Mouse (Mus musculus) heart, postnatal 14 days (tissue): ENCODE data around the gene Ppp1r18. TPM values are rescaled to one million over a fixed set of nuclear protein-coding genes. Genes with fewer than 3 reads are reported as not detected.

Experiments
- DNase-seq, 2 experiments: peaks; one replicate each; pipeline ENCODE4 v3.0.0; 2021 to 2022
- intact Hi-C: fragments of 180-260 bp; cut with DNase I; formaldehyde crosslinking; loops from one replicate; pipeline ENCODE4 v1.15.1; 2025
- total RNA-seq, 2 experiments: library from RNA; stranded (reverse); gene quantifications; 2 replicates each; pipeline ENCODE4 v1.2.3; 2021

Ppp1r18 gene
- total RNA-seq, 2 experiments from 2014 or later, result 21.1 to 25.0 TPM

DNA sequence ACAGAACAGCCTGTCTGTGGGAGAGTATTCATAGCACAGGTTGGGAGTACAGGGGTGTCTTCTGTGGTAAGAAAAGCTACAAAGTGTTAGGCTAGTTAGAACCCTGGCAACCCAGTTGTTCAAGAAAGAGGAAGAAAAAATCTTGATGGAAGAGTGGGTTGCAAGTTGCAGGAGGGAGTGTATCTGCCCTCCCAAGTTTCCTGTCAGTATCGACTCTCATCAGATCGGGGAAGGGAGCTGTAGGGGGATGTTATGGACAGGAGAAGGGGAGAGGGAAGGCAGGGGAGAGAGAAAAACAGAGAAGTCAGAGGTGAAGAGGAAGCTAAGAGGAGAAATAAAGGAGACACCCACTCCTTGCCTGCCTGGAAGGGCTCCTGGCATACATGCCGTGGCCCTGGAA lies 35.2 kb downstream of the Ppp1r18 start:
- intact Hi-C loops, result no loop called here
- DNase-seq, result no peak

- DNase-seq, result peak; percentile 47 to 74
- intact Hi-C loops, result no loop called here
Measured at GRCm38 (mm10) chr17:35903343-35903991, 38.1 kb downstream of the Ppp1r18 start.

- intact Hi-C loops, result no loop called here
- DNase-seq, result no peak
Measured at GRCm38 (mm10) chr17:35903992-35904355, 38.6 kb downstream of the Ppp1r18 start.

- DNase-seq, result no peak
- intact Hi-C loops, result no loop called here
Measured at GRCm38 (mm10) chr17:35905587-35905986, 40.2 kb downstream of the Ppp1r18 start.

- intact Hi-C loops, result no loop called here
- DNase-seq, result no peak
Measured at GRCm38 (mm10) chr17:35907609-35908008, 42.2 kb downstream of the Ppp1r18 start.

DNA sequence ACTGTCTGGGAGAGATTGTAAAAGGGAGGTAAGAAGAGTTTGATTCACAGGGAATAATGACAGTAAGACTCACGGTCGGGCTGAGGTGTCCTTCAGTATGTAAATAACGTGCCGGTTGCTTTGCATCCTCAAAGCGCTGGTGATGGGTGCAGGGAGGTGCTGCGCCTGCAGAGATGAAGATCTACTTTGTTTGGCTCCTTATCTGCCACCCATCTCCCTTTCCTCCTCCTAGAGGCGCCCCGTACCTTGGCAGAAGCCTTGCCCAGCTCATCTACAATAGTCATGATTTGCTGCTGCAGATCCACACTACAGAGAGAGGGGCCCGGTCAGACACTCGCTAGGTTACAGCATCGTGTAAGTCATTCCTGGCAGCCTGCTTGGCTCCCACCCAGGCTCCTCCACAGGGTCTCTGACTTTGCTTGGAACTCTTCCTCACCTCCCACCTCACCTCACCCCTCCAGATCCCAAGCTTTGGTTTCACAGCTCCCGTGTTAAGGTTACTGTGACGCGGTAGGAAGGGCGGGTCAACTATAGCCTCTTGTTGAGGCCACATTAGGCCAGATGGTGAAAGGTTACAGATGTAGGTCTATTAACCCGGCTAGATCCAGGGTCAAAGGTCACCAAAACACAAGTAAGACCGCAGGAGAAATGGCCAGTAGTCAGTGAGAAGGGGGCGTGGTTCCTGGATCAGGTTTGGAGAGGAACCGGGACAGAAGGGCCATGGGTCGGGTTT lies 44.0 kb downstream of the Ppp1r18 start:
- no peak for DNase-seq
- intact Hi-C loops, result no loop called here

DNA sequence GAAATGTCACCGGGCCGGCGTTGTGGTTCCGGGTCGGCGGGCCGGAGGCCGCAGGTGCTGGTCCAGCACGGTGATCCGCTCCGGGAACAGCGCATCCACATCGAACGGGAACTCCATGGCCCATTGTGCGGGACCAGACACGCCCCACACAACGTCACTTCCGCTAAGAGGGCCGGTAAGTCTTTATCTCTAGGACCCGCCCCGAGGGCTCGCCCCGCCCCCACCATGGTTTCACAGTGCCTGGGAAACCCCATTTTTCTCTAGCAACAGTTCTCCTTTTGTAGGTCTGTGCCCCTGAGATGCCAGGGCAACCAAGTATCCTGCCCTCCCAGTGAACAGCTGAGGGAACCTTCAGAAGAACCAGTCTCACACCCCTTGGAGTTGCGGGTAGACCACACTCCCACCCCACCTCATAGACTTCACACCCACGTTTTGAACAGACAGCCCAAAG lies 44.6 kb downstream of the Ppp1r18 start, which contains the start of gene Atat1:
Gene Atat1, minus strand, starts transcription at position 157 of the 451 bp plus-strand sequence.
- DNase-seq, result peak; percentile 93 to 97
- intact Hi-C loops, result loop anchor here (5.0 kb wide), 1 partner anchor 33 kb away; the partner anchor contains the start of gene Dhx16

- intact Hi-C loops, result loop anchor here (5.0 kb wide), 1 partner anchor 38 kb away; the partner anchor contains the start of gene Dhx16
- DNase-seq, result no peak
Measured at GRCm38 (mm10) chr17:35914975-35915374, 49.6 kb downstream of the Ppp1r18 start.

DNA sequence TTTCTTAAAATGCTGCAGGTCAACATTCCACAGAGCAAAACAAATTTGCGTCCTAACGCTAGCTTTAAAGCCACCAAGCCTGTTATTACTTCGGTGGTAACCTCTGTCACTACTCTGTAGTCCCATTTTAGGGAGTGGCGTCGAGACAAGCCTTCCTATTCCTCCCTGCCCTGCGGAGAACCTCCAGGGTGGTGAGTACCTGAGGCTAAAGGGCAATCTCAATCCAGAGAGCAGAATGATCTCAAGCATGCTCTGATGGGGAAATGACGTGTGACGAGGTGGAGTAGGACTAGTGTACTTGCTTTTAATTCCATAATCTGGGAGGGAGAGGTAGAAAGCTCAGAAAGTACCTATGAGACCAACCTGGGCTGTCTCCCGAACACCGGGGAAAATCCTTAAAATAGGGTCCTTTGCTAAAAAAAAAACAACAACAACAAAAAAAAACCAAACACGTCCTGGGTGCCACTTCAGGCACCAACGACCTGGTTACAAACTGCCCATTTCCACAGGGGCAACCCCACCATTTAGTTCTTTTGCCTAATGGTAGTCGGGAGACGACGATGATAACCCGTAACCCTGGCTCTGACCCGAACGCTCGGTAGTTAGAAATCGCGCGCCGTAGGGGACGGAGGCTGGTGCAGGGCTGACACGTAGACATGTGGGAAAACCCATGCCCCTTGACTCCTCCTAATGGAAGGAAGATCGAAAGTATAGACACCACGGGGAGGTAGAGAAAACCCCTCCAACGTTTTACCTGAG lies 50.3 kb downstream of the Ppp1r18 start:
- intact Hi-C loops, result no loop called here
- no peak for DNase-seq

DNA sequence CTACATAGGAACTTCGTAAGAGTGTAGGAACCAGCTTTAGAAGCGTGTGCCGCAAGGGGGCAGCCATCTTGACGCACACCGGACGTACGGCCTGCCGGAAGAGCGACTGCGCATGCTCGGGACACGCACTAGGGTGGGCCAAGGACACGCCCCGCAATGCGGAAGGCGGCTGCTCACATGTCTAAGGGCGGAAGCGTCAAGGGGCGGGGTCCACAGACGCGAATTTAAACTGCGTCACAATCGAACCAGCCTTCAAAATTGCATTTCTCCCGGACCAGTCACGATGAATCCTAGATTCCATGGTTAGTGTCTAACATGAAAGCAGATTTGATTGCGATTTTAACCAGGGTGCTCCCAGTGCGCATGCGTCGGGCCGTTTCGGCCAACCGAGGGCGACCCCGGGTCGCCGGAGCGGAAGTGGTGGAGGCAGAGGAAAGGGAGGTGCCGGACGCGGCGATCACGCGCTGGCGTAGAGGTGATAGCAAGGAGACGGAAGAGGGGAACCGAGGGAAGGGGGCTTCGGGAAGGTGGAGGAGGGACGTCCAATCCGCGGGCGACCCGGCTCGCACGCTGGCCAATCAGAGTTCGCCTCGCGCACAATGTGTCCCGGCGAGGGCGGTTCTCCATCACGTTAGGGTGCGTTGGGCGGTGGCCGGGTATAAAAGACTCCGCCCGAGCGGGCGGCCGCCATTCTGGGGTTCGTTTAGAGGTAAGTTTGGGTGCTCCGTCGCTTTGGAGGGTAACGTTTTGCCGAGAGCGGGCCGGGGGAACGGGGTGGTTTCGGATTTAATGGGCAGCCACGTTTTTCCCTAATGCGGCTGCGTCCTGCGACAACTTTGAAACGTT lies 51.1 kb downstream of the Ppp1r18 start, which contains the start of the genes Mrps18b and Ppp1r10:
Gene Mrps18b, minus strand, starts transcription at position 93 of the 846 bp plus-strand sequence.
Gene Ppp1r10, plus strand, starts transcription at position 138 of the 846 bp plus-strand sequence.
- peak; percentile 98 for DNase-seq
- intact Hi-C loops, result no loop called here

- intact Hi-C loops, result no loop called here
- peak; percentile 40 to 49 for DNase-seq
Measured at GRCm38 (mm10) chr17:35917143-35917462, 51.7 kb downstream of the Ppp1r18 start.

GRCm38 (mm10) chr17:35917463-35918251 lies 52.3 kb downstream of the Ppp1r18 start:
- intact Hi-C loops, result no loop called here

DNA sequence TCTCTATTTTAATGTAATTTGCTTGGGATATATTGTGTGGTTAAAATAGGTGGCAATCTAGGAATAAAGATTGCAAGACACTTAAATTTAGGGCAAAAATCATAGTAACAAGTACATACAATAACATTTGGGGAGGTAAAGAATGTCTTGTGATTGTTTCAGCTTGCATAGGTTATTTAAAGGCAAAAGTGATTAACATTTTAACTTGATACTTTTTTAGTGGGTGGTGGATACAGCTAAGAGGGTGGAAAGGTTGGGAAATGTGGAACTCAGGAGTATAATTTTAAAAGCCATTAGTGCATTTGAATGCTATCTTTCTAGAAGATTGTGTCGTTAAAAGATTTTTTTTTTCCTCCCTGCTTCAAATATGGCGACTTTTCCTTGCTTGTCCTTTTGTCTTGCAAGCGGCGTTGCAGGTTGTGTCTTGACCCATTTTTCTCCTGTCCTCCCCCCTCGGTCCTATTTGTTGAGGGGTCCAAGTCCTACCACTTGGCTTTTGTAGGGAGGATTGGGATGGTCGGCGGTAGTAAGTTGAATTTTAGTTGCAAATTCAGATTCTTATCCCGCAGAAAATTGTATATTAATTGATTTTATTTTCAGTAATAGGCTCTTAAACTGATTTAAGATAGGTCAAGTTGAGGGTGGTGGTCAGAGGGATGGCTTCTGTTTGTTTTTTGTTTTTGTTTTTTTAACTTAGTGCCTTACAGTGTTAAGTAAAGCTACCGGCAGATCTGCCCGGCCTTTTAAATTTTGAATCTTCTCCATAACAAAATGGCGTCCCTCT lies 53.1 kb downstream of the Ppp1r18 start:
- DNase-seq, result peak in 1 of 2 experiments; percentile 61
- intact Hi-C loops, result no loop called here

More at GRCm38 (mm10) chr17:35917463-35918251, 52.3 kb downstream of the Ppp1r18 start:
- DNase-seq, result peak in 1 of 2 experiments; percentile 59

DNA sequence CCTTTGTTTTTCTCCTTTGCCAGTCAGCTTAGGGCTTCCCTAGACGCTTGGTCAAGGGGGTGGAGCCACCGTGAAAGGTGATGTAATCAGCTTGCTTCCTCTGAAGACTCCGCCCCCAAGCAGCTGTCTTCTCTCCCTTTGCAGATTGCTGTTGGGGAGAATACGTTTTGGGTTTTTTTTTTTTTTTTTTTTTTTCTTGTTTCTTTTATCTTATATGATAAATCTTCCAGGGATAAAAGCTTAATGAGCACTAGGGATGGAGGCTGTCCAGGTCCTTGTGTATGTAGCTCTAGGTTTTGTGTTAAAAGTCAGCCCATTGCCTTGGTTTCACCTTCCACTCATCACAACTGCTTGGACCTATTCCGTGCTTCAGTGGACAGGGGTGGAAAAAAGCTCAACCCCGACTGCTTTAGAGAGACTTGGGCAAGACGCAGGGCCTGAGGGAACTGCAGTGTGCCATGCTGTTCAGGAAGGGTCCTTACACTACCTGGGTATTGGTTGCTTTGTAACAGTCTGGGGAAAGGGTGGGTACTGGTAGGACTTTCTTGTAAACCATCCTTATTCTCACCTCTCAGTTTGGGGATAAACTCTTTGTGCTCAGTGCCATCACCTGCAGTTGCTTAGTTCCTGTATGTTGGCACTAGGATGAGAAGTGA lies 53.8 kb downstream of the Ppp1r18 start:
- peak; percentile 90 to 96 for DNase-seq
- intact Hi-C loops, result no loop called here

DNA sequence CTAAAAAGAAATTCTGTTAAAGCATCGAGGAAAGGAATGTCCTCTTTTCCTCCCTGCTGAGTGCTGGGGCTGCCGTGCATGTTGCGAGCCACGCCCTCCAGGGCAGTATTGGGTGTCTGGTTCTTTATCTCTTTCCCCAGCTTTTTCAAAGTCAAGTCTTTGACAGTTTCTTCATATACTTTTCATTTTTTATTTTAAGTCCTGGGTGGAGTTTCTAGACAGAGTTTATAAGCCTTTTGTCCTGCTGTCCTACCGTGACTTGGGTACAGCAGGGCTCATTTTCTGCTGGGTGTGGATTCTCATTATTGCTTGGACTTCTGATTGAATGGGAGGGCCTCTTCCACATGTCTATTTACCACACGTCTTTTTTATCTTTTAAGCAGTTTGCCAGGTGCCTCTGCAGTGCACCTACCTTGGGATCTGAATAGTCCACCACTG lies 54.5 kb downstream of the Ppp1r18 start:
- intact Hi-C loops, result no loop called here
- no peak for DNase-seq

DNA sequence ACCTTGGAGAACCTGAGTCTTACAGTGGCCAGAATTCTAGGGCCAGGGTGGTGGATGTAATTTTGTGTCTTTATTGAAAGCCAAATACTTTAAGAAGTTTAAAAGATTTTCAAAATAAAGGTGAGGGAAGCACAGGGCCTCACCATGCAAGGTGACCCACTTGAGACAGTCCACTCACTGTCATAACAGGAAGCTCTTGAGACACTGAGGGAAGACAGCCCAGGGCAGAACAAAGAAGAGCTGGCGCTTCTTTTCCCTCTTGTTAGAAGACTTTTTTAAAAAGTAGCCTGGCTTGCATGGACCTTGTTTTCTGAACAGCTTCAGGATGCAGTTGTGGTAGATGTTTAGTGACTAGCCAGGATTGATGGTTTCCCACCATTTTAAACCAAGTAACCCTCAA lies 55.0 kb downstream of the Ppp1r18 start:
- DNase-seq, result no peak
- intact Hi-C loops, result no loop called here

DNA sequence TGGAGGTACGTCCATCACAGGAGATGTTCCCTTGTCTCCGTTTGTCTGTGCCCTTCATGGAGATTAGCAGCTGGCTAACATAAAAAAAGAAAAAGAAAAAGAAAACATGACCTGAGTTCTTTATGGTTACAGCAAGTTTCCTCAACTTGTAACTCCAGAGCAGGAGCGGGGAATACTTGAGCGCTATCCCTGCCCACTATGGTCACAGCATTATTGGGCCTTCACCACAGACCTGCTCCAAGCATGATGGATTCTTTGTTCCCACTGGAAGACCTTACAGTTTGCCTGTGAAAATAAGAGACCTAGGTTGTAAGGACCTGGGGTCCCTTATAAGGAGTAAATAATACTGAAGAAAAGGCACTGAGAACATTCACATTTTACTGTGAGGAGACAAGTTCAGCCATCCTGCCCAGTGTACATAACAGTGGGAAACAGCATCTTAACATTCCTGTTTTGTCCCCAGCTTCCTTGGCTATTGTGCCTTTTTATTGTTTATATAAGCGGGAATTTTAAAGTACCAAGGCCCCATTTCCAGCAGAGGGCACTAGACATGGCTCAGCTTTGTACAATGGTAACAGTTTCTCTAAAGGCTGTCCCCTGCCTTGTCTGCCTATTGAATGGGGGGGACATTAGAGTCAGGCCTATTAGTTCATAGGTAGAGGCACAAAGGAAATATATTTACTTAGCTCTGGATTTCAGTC lies 55.6 kb downstream of the Ppp1r18 start:
- intact Hi-C loops, result no loop called here
- DNase-seq, result peak in 1 of 2 experiments; percentile 48
